Mouse (Mus musculus): ENCODE results near the gene Cpt1a. TPM values are rescaled to one million over a fixed set of nuclear protein-coding genes. Genes with fewer than 3 reads are reported as not detected.
A peak's percentile ranks its signal among the peaks of the same experiment; 100 is the strongest.

The Cpt1a gene
- polyA plus RNA-seq, 1 experiment from 2014 or later, result 43.7 TPM

DNA sequence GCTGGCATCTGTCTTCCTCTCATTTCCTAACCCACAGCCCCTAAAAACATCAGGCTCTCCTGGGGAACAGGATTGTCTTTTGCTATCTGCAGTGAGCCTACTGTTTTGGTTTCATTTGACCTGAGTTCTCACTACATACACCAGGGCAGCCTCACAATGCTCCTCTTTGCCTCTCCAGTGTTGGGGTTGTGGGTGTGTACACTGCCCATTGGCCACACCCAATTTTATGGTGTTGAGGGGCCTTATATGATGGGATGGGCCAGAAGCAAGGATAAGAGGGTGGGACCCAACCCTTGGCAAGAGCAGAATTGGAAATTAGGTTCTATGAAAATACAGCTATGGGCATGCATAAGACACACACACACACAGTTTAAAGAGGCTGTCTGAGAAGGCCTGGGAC, 25.1 kb upstream of the Cpt1a start:
- Histone ChIP-seq H3K27ac (ENCODE audit: low read length) (peak overlapping the region; percentile 82), H3K4me1 (ENCODE audit: control insufficient read depth, insufficient read depth, low read length) (peaks cover 12% of the 10 kb centered on the region), H3K27me3 (replicated peaks; ENCODE audit: control insufficient read depth, insufficient read depth, low read length) (no peaks in the 10 kb centered on the region), H3K36me3 (ENCODE audit: control insufficient read depth, insufficient read depth, low read length) (no peaks in the 10 kb centered on the region), H3K4me2 (ENCODE audit: low read depth, low read length) (peak overlapping the region; percentile 4; the same call in 1 of the 2 replicates), H3K4me3 (ENCODE audit: low read length) (no peak overlapping the region), H3K9me3 (ENCODE audit: control insufficient read depth, low read length) (no peaks in the 10 kb centered on the region), H3K9ac (ENCODE audit: low read depth, low read length) (no peak overlapping the region)
- peak; percentile 76 for ATAC-seq

DNA sequence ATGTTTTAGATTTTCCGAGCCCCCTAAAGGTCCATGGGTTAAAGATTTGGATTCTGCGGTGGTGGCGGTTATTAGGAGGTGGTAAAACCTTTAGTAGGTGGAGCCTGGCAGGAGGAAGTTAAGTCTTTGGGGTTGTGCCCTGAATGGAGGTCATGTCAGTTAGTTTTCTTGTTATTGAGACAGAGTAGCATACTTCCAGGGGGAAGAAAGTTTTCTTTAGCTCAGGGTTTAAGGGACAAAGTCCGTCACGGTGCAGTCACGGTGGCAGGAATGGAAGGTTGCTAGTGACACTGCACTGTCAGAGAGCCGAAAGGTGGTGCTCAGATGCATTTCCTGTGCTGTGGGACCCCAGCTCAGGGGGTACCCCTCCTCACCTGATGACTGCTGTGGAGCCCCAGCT, 24.4 kb upstream of the Cpt1a start:
- H3K4me2 ChIP-seq (ENCODE audit: low read depth, low read length), result peak overlapping the region; percentile 4; the same call in 1 of the 2 replicates
- ATAC-seq, result peak; percentile 77

DNA sequence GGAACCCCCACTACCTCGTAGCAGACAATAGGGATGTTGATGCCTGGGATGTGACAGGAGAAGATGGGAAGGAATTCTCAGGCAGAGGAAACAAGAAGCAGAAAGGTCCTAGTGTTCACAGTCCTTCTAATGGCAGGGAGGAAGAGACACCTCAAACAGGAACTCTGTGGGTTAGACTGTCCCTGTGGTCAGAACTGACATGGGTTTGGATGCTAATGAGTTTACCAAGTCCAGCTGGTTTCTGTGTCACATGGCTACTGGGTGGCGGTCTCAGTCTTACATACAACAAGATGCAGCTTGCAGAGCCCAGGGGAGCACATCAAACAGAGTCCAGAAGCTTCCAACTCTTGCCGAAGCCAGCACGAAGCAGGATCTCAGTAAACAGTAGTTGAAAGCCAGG, 18.1 kb upstream of the Cpt1a start:
- Histone ChIP-seq H3K4me3 (ENCODE audit: low read length) (no peak overlapping the region), H3K27me3 (replicated peaks; ENCODE audit: control insufficient read depth, insufficient read depth, low read length) (no peaks in the 10 kb centered on the region), H3K27ac (ENCODE audit: low read length) (no peak overlapping the region), H3K4me2 (ENCODE audit: low read depth, low read length) (no peak overlapping the region), H3K9me3 (ENCODE audit: control insufficient read depth, low read length) (no peaks in the 10 kb centered on the region), H3K9ac (ENCODE audit: low read depth, low read length) (no peak overlapping the region), H3K36me3 (ENCODE audit: control insufficient read depth, insufficient read depth, low read length) (no peaks in the 10 kb centered on the region), H3K4me1 (ENCODE audit: control insufficient read depth, insufficient read depth, low read length) (0 out of 2 replicates have a peak, but pooled peaks cover 4% of the 10 kb centered on the region)
- WGBS, result 69% methylated on average over 4 of the region's 4 CpGs
- ATAC-seq, result no peak

More for the DNA sequence above, 24.4 kb upstream of the Cpt1a start:
- no peaks in the 10 kb centered on the region for H3K9me3 ChIP-seq (ENCODE audit: control insufficient read depth, low read length)
- no peaks in the 10 kb centered on the region for H3K27me3 ChIP-seq (replicated peaks; ENCODE audit: control insufficient read depth, insufficient read depth, low read length)
- H3K9ac ChIP-seq (ENCODE audit: low read depth, low read length), result no peak overlapping the region
- H3K4me3 ChIP-seq (ENCODE audit: low read length), result no peak overlapping the region
- no peaks in the 10 kb centered on the region for H3K36me3 ChIP-seq (ENCODE audit: control insufficient read depth, insufficient read depth, low read length)
- H3K4me1 ChIP-seq (ENCODE audit: control insufficient read depth, insufficient read depth, low read length), result peaks cover 12% of the 10 kb centered on the region
- H3K27ac ChIP-seq (ENCODE audit: low read length), result peak overlapping the region; percentile 82
- 65% methylated on average over 7 of the region's 7 CpGs for WGBS

DNA sequence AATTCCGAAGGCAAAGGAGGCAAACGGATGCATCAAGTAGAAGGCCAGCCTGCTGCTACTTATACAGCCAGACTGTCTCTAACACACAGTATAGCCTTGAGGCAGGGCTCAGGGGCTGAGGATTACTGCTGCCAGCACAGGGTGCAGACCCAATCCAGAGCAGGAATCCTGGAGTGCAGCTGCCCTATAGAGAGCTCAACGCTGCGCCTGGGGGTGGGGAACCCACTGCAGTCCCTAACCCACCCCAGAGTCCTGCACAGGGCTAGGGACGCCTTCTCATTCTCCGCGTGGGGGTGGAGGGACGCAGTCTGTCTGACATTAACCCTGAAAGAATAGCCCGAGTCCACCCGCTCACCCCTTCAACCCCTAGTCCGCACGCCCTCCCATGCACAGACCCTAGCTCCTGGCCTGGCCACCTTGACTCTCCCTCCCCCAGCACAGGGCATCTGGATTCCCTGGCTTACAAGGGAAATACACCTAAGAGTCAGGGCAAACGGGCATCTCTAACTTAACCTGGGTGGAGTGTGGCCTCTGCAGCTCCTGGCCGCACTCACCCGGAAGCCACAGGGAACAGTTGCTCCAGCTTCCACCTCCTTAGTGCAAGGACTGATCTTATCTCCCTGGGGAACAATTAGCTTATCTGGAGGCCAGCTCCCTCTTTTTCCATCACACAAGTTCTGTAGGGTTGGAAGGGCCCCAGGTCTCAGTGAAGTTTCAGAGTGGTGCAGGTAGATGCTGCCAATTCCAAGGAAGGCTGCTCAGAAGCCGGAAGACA, 14.8 kb upstream of the Cpt1a start:
- Histone ChIP-seq H3K4me3 (ENCODE audit: low read length) (no peak overlapping the region), H3K9me3 (ENCODE audit: control insufficient read depth, low read length) (no peaks in the 10 kb centered on the region), H3K36me3 (ENCODE audit: control insufficient read depth, insufficient read depth, low read length) (no peaks in the 10 kb centered on the region), H3K4me2 (ENCODE audit: low read depth, low read length) (no peak overlapping the region), H3K4me1 (ENCODE audit: control insufficient read depth, insufficient read depth, low read length) (0 out of 2 replicates have a peak, but pooled peaks cover 4% of the 10 kb centered on the region), H3K27ac (ENCODE audit: low read length) (no peak overlapping the region), H3K9ac (ENCODE audit: low read depth, low read length) (0 out of 2 replicates have a peak overlapping the region, but pooled peaks have one; percentile 4), H3K27me3 (replicated peaks; ENCODE audit: control insufficient read depth, insufficient read depth, low read length) (no peaks in the 10 kb centered on the region)
- 61% methylated on average over 16 of the region's 16 CpGs for WGBS
- peak; percentile 95 for ATAC-seq

DNA sequence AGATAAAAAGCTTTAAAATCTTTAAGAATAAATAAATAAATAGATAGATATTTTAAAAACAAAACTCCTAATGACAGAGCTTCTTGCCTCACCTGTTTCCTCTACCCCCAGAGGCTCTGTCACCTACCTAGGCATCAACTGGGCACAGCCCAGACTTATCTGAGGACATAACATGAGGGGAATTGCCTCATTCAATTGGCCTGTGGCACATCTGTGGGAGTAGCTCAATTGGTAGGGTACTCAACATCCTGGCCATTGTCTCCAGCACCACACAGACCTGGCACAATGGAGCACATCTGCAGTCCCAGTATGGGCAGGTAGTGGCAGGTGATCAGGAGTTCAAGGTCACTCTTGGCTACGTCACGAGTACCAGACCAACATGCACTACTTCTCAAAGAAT, 2.8 kb upstream of the Cpt1a start:
- Histone ChIP-seq H3K27ac (ENCODE audit: low read length) (no peak overlapping the region), H3K4me2 (ENCODE audit: low read depth, low read length) (no peak overlapping the region), H3K36me3 (ENCODE audit: control insufficient read depth, insufficient read depth, low read length) (no peaks in the 10 kb centered on the region), H3K9ac (ENCODE audit: low read depth, low read length) (no peak overlapping the region), H3K9me3 (ENCODE audit: control insufficient read depth, low read length) (no peaks in the 10 kb centered on the region), H3K27me3 (replicated peaks; ENCODE audit: control insufficient read depth, insufficient read depth, low read length) (no peaks in the 10 kb centered on the region), H3K4me3 (ENCODE audit: low read length) (no peak overlapping the region), H3K4me1 (ENCODE audit: control insufficient read depth, insufficient read depth, low read length) (peaks cover 20% of the 10 kb centered on the region)
- no peak for ATAC-seq
- WGBS, result 50% methylated on average over 2 of the region's 2 CpGs

DNA sequence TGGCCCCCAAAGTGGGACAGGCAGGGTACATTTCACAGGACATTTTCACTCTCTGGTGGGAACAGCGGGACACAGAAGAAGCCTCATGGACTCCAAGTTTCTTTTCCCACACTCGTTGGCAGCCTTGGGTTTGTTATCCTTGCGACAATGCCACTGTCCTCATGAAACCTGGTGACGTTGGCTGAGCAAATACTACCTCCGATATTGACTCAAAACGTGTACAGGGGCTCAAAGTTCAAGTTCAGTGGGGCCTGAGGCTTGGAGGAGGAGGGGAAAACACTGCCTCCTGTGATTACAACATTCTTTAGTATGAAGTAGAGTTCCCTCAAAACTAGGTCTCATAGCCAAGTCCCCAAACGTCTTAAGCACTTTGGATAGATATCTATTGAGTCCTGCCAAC, 2.0 kb upstream of the Cpt1a start:
- ATAC-seq, result peak; percentile 43
- Histone ChIP-seq H3K27ac (ENCODE audit: low read length) (peak overlapping the region; percentile 59), H3K9ac (ENCODE audit: low read depth, low read length) (no peak overlapping the region), H3K4me2 (ENCODE audit: low read depth, low read length) (peak overlapping the region; percentile 23; the same call in 1 of the 2 replicates), H3K4me1 (ENCODE audit: control insufficient read depth, insufficient read depth, low read length) (peaks cover 23% of the 10 kb centered on the region), H3K9me3 (ENCODE audit: control insufficient read depth, low read length) (no peaks in the 10 kb centered on the region), H3K27me3 (replicated peaks; ENCODE audit: control insufficient read depth, insufficient read depth, low read length) (no peaks in the 10 kb centered on the region), H3K4me3 (ENCODE audit: low read length) (no peak overlapping the region), H3K36me3 (ENCODE audit: control insufficient read depth, insufficient read depth, low read length) (no peaks in the 10 kb centered on the region)
- WGBS, result 51% methylated on average over 7 of the region's 7 CpGs

DNA sequence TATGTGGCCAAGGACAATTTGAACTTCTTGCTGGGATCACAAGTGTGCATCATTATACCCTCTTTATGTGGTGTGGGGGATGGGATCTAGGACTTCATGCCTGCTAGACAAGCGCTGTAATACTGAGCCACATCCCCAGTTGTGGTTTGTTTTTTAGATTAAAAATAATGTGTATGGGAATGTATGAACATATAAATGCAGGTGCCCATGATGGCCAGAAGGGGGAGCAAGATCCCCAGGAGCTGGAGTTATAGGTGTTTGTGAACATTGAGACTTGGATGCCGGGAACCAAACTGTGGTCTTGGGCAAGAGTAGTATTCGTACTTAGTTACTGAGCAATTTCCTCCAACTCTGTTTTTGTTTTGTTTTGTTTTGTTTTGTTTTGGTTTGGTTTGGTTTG, 1.3 kb upstream of the Cpt1a start:
- ATAC-seq, result no peak
- no peaks in the 10 kb centered on the region for H3K9me3 ChIP-seq (ENCODE audit: control insufficient read depth, low read length)
- 75% methylated on average over 3 of the region's 3 CpGs for WGBS
- H3K4me3 ChIP-seq (ENCODE audit: low read length), result no peak overlapping the region
- no peaks in the 10 kb centered on the region for H3K27me3 ChIP-seq (replicated peaks; ENCODE audit: control insufficient read depth, insufficient read depth, low read length)
- no peak overlapping the region for H3K27ac ChIP-seq (ENCODE audit: low read length)
- H3K4me2 ChIP-seq (ENCODE audit: low read depth, low read length), result no peak overlapping the region
- peaks cover 24% of the 10 kb centered on the region for H3K4me1 ChIP-seq (ENCODE audit: control insufficient read depth, insufficient read depth, low read length)
- no peak overlapping the region for H3K9ac ChIP-seq (ENCODE audit: low read depth, low read length)
- no peaks in the 10 kb centered on the region for H3K36me3 ChIP-seq (ENCODE audit: control insufficient read depth, insufficient read depth, low read length)

DNA sequence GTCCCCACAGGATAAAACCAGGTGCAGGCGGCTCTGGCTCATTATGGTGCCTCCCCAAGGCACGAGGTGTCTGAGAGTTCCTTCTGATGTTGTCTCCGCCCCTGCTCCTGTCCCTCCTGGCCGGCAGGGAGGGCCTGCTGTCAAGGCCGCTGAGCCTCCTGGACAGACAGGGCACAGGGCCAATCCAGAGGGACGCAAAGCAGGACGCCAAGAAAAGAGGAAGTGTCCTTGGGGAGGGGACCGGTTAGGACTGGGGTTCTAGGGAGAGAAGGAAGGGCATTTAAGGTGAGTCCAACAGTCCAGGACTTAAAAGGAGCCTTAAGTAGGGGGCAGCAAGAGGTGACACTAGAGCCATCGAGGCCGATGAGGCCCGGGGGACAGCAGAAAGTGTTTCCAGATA, 517 bp upstream of the Cpt1a start:
- Histone ChIP-seq H3K4me3 (ENCODE audit: low read length) (peak overlapping the region; percentile 70), H3K4me1 (ENCODE audit: control insufficient read depth, insufficient read depth, low read length) (peaks cover 32% of the 10 kb centered on the region), H3K36me3 (ENCODE audit: control insufficient read depth, insufficient read depth, low read length) (no peaks in the 10 kb centered on the region), H3K27ac (ENCODE audit: low read length) (peak overlapping the region; percentile 96), H3K9me3 (ENCODE audit: control insufficient read depth, low read length) (no peaks in the 10 kb centered on the region), H3K27me3 (replicated peaks; ENCODE audit: control insufficient read depth, insufficient read depth, low read length) (no peaks in the 10 kb centered on the region), H3K4me2 (ENCODE audit: low read depth, low read length) (peak overlapping the region; percentile 96), H3K9ac (ENCODE audit: low read depth, low read length) (peak overlapping the region; percentile 78; the same call in 1 of the 2 replicates)
- ATAC-seq, result peak; percentile 21
- WGBS, result 6% methylated on average over 11 of the region's 11 CpGs

DNA sequence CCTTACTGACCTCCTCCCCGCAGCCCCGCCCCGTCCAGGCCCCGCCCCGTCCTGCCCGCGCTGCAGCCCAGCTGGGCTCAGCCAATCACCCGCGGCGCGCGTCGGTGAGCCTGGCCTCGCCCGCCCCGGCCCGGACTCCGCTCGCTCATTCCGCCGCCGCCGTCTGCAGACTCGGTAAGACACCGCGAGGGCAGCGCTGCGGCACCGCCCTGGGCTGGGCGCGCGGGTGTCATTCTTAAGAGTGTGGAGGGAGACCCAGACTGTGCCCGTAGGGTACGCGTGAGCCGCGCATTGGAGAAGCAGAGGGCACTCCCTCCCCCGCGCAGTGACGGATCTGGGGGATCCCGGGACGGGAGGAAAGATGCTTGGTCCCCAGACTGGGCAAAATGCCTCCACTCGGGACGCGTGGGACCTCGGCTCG, 1.1 kb downstream of the Cpt1a start:
- no peaks in the 10 kb centered on the region for H3K9me3 ChIP-seq (ENCODE audit: control insufficient read depth, low read length)
- ATAC-seq, result peak; percentile 79
- under 1% methylated on average over 46 of the region's 47 CpGs for WGBS
- no peaks in the 10 kb centered on the region for H3K27me3 ChIP-seq (replicated peaks; ENCODE audit: control insufficient read depth, insufficient read depth, low read length)
- H3K4me2 ChIP-seq (ENCODE audit: low read depth, low read length), result peak overlapping the region; percentile 96
- no peaks in the 10 kb centered on the region for H3K36me3 ChIP-seq (ENCODE audit: control insufficient read depth, insufficient read depth, low read length)
- peak overlapping the region; percentile 78 for H3K9ac ChIP-seq (ENCODE audit: low read depth, low read length)
- H3K4me1 ChIP-seq (ENCODE audit: control insufficient read depth, insufficient read depth, low read length), result peaks cover 33% of the 10 kb centered on the region
- H3K27ac ChIP-seq (ENCODE audit: low read length), result peak overlapping the region; percentile 96
- H3K4me3 ChIP-seq (ENCODE audit: low read length), result peak overlapping the region; percentile 70

All from intestine, embryonic 16.5 days (tissue).